9 mouse cellular contexts compared by ENCODE assay signal in genomic region chr13:30548835-30549234, GRCm38 (mm10). TPM values are rescaled to one million over a fixed set of nuclear protein-coding genes. Genes with fewer than 3 reads are reported as not detected.
DNase-seq lines count a peak whose midpoint lies in the region; ATAC-seq and TF ChIP-seq lines count a peak whose summit lies in the region.
"Had no signal": no experiment of that assay in that cellular context is flagged by ENCODE, and none has a peak within 500 bp of the region (broad histone marks: within the 10 kb centered on the region; RNA-seq: fewer than 3 reads in every experiment).

No protein-coding gene starts in this region.

- peak; percentile 28; the same call in 1 of the 2 replicates for ATAC-seq in lung, embryonic 14.5 days (ENCODE audit: insufficient read depth)

- TF ChIP-seq CTCF in lung, embryonic 14.5 days (IDR thresholded peaks at IDR 0.05; ENCODE audit: low read depth): peak; percentile 98

- H3K27ac ChIP-seq in lung, embryonic 14.5 days (ENCODE audit: low read depth): no peak overlapping the region

- no peaks in the 10 kb centered on the region for H3K27me3 ChIP-seq in lung, embryonic 14.5 days (ENCODE audit: insufficient read depth, low read length)

- H3K4me2 ChIP-seq in lung, embryonic 14.5 days: no peak overlapping the region

- WGBS in lung, embryonic 14.5 days: 12% methylated on average over 2 of the region's 2 CpGs

- no peak overlapping the region for H3K9ac ChIP-seq in lung, embryonic 14.5 days

- peaks cover 2% of the 10 kb centered on the region; the same call in 1 of the 2 replicates for H3K4me1 ChIP-seq in lung, embryonic 14.5 days (ENCODE audit: insufficient read depth)

- H3K36me3 ChIP-seq in lung, embryonic 14.5 days (ENCODE audit: insufficient read depth): no peaks in the 10 kb centered on the region

- DNase-seq in CD4-positive, CD25-positive, alpha-beta regulatory T cell, adult 2 months (ENCODE audit: low read depth, low spot score): peak; percentile 90
- DNase-seq in R1 (ENCODE audit: low read depth, low spot score): peak; percentile 92
- DNase-seq in cerebellum, postnatal 14 days: peak; percentile 85 to 91
- DNase-seq in gastrocnemius, postnatal 4 days (ENCODE audit: low spot score in 2 of 2): peak; percentile 70 to 81
- DNase-seq in layer of hippocampus, adult 18-20 months (ENCODE audit: low spot score in 2 of 2): peak; percentile 51 to 86
- peak; percentile 94 for DNase-seq in lung, embryonic 14.5 days
- peak; percentile 87 to 88 for DNase-seq in right cerebral cortex, adult 2 months (ENCODE audit: low spot score in 2 of 2)
- peak; percentile 77 for DNase-seq in urinary bladder, postnatal 25 days (ENCODE audit: low spot score)

- no peaks in the 10 kb centered on the region for H3K9me3 ChIP-seq in lung, embryonic 14.5 days (ENCODE audit: low read depth, low read length)
- H3K9me3 ChIP-seq: megakaryocyte, embryonic 14.5 days had no signal

- H3K4me3 ChIP-seq in lung, embryonic 14.5 days (ENCODE audit: low read depth, low read length): no peak overlapping the region
- H3K4me3 ChIP-seq: megakaryocyte, embryonic 14.5 days had no signal

RNA-seq across cellular contexts. Expression of gene Uqcrfs1, which starts 3.7 kb away (rescaled TPM):
- total RNA-seq in gastrocnemius, postnatal 4 days (2021): 100 to 1,000 TPM; 311 TPM
- total RNA-seq in layer of hippocampus, adult 18-20 months (2021): 100 to 1,000 TPM; 152 to 156 TPM
- 200 and 216 TPM in 2 replicates for polyA plus RNA-seq in lung, embryonic 14.5 days (2014; fragmentation: Nextera tagmentation; extraction: Ambion mirVana)
